In genomic region chr6:7554829-7555391, GRCm38 (mm10) we compare ENCODE assay signal across 8 mouse cellular contexts. TPM values are rescaled to one million over a fixed set of nuclear protein-coding genes. Genes with fewer than 3 reads are reported as not detected.
DNase-seq lines count a peak whose midpoint lies in the region; ATAC-seq and TF ChIP-seq lines count a peak whose summit lies in the region.

Tac1 (plus strand) TSS chr6:7554879.

- 2% methylated on average over 37 of the region's 37 CpGs for WGBS in kidney, postnatal 0 days
- 4% methylated on average over 37 of the region's 37 CpGs for WGBS in liver, embryonic 12.5 days (ENCODE audit: insufficient replicate concordance)
- 3% methylated on average over 37 of the region's 37 CpGs for WGBS in stomach, embryonic 15.5 days

- peak within 1 kb of the TSS; percentile 20 for H3K4me3 ChIP-seq in kidney, postnatal 0 days (replicated peaks; ENCODE audit: low read depth, low read length)
- peak within 1 kb of the TSS; percentile 36 for H3K4me3 ChIP-seq in cortical plate, adult 2 months (ENCODE audit: insufficient read depth, low read length)
- H3K4me3 ChIP-seq in liver, embryonic 12.5 days, result peak within 1 kb of the TSS; percentile 27
- H3K4me3 ChIP-seq in stomach, embryonic 15.5 days (replicated peaks), result peak within 1 kb of the TSS; percentile 29

- H3K4me1 ChIP-seq in kidney, postnatal 0 days (replicated peaks; ENCODE audit: insufficient read depth, low read length), result peaks cover 5% of the 10 kb centered on the region; the same call in 1 of the 2 replicates
- H3K4me1 ChIP-seq in cortical plate, adult 2 months (ENCODE audit: control insufficient read depth, insufficient read depth, low read length), result no peaks in the 10 kb centered on the region
- no peaks in the 10 kb centered on the region for H3K4me1 ChIP-seq in liver, embryonic 12.5 days
- peaks cover 14% of the 10 kb centered on the region for H3K4me1 ChIP-seq in stomach, embryonic 15.5 days

- peak; percentile 46 for ATAC-seq in kidney, postnatal 0 days (replicated peaks; ENCODE audit: low FRiP score, low read depth)
- ATAC-seq in liver, embryonic 12.5 days, result no peak
- no peak for ATAC-seq in stomach, embryonic 15.5 days (ENCODE audit: insufficient read depth, low FRiP score, low read depth)
- no peak for ATAC-seq in inflammation-experienced regulatory T-cells, adult 6 months

- TF ChIP-seq CTCF in kidney, postnatal 0 days (IDR thresholded peaks at IDR 0.05; ENCODE audit: low read depth), result no peak
- no peak for TF ChIP-seq CTCF in cortical plate, adult 2 months (IDR thresholded peaks at IDR 0.05; ENCODE audit: extremely low read depth, insufficient read depth, low read length)

- H3K4me2 ChIP-seq in kidney, postnatal 0 days (ENCODE audit: low read length), result peak within 1 kb of the TSS; percentile 46
- H3K4me2 ChIP-seq in liver, embryonic 12.5 days, result peak within 1 kb of the TSS; percentile 31
- H3K4me2 ChIP-seq in stomach, embryonic 15.5 days, result peak within 1 kb of the TSS; percentile 51

- no peaks in the 10 kb centered on the region for H3K9me3 ChIP-seq in kidney, postnatal 0 days (replicated peaks; ENCODE audit: low read length)
- no peaks in the 10 kb centered on the region for H3K9me3 ChIP-seq in liver, embryonic 12.5 days (replicated peaks)
- no peaks in the 10 kb centered on the region for H3K9me3 ChIP-seq in stomach, embryonic 15.5 days

- no peak within 1 kb of the TSS for H3K27ac ChIP-seq in kidney, postnatal 0 days
- H3K27ac ChIP-seq in cortical plate, adult 2 months (ENCODE audit: insufficient read depth, low read length), result no peak within 1 kb of the TSS
- H3K27ac ChIP-seq in liver, embryonic 12.5 days, result no peak within 1 kb of the TSS
- H3K27ac ChIP-seq in stomach, embryonic 15.5 days, result no peak within 1 kb of the TSS

- H3K36me3 ChIP-seq in kidney, postnatal 0 days (ENCODE audit: insufficient read depth, low read length), result no peaks in the 10 kb centered on the region
- no peaks in the 10 kb centered on the region for H3K36me3 ChIP-seq in liver, embryonic 12.5 days
- no peaks in the 10 kb centered on the region for H3K36me3 ChIP-seq in stomach, embryonic 15.5 days

- peaks cover 29% of the 10 kb centered on the region for H3K27me3 ChIP-seq in kidney, postnatal 0 days (ENCODE audit: insufficient read depth, low read length)
- peaks cover 43% of the 10 kb centered on the region for H3K27me3 ChIP-seq in liver, embryonic 12.5 days (replicated peaks)
- peaks cover 29% of the 10 kb centered on the region for H3K27me3 ChIP-seq in stomach, embryonic 15.5 days (replicated peaks)

- no peak for DNase-seq in kidney, postnatal 0 days (ENCODE audit: low spot score)
- no peak for DNase-seq in kidney, adult 9 months
- no peak for DNase-seq in frontal cortex, adult 2 months (ENCODE audit: extremely low spot score in 1 of 2, low spot score in 1 of 2)
- no peak for DNase-seq in ovary, postnatal 10 days (ENCODE audit: low spot score)

- peak; percentile 42; the same call in 1 of the 2 replicates for TF ChIP-seq POLR2A in cortical plate, adult 2 months (IDR thresholded peaks at IDR 0.05; ENCODE audit: extremely low read depth, insufficient read depth, low read length)

- no peak within 1 kb of the TSS for H3K9ac ChIP-seq in kidney, postnatal 0 days (ENCODE audit: low read depth, low read length)
- no peak within 1 kb of the TSS for H3K9ac ChIP-seq in liver, embryonic 12.5 days
- no peak within 1 kb of the TSS for H3K9ac ChIP-seq in stomach, embryonic 15.5 days

RNA-seq across cellular contexts. Expression of gene Tac1, which starts in this region (rescaled TPM):
- 0.24 and 0.68 TPM in 2 replicates for polyA plus RNA-seq in kidney, postnatal 0 days (2015; fragmentation: Nextera tagmentation; extraction: Ambion mirVana)
- polyA plus RNA-seq in cortical plate, adult 2 months (2012; rRNA removed), result 18.3 and 50.9 TPM in 2 replicates
- polyA plus RNA-seq in frontal cortex, adult 2 months (2012; rRNA removed), result 35.4 and 40.2 TPM in 2 replicates
- polyA plus RNA-seq in liver, embryonic 12.5 days (2016; fragmentation: Nextera tagmentation; extraction: Ambion mirVana), result 0.12 TPM in 1 of 2 replicates, not detected in the other
- polyA plus RNA-seq in stomach, embryonic 15.5 days (2015; fragmentation: Nextera tagmentation; extraction: Ambion mirVana), result 22.0 and 23.8 TPM in 2 replicates
- polyA plus RNA-seq in inflammation-experienced regulatory T-cells, adult 6 months (2017; shearing (Covaris generic)), result not detected

Comparison
In these comparisons a context has a peak if more than half of its experiments do, and no peak if none do; other contexts are left out.
1. RNA of gene Tac1 (polyA plus RNA-seq): 18.3 to 50.9 TPM in cortical plate, adult 2 months, 35.4 to 40.2 TPM in frontal cortex, adult 2 months and 22.0 to 23.8 TPM in stomach, embryonic 15.5 days; 0.24 to 0.68 TPM in kidney, postnatal 0 days, 0.12 TPM in liver, embryonic 12.5 days and not detected in inflammation-experienced regulatory T-cells, adult 6 months; every median in the first group is over 10 times any median in the second.
2. Peak in ATAC-seq, H3K4me3 ChIP-seq and H3K4me2 ChIP-seq in kidney, postnatal 0 days; RNA of the gene not detected or under 1 TPM.
3. Peak in every context shown above with its lines, with median percentiles within 50 percentile points of each other: H3K4me2 ChIP-seq and H3K4me3 ChIP-seq.